Mouse (Mus musculus): ENCODE results near the gene Dcaf10. TPM values are rescaled to one million over a fixed set of nuclear protein-coding genes. Genes with fewer than 3 reads are reported as not detected.

Gene Dcaf10
- total RNA-seq, 2 experiments from 2014 or later: 18.1 to 19.0 TPM

DNA sequence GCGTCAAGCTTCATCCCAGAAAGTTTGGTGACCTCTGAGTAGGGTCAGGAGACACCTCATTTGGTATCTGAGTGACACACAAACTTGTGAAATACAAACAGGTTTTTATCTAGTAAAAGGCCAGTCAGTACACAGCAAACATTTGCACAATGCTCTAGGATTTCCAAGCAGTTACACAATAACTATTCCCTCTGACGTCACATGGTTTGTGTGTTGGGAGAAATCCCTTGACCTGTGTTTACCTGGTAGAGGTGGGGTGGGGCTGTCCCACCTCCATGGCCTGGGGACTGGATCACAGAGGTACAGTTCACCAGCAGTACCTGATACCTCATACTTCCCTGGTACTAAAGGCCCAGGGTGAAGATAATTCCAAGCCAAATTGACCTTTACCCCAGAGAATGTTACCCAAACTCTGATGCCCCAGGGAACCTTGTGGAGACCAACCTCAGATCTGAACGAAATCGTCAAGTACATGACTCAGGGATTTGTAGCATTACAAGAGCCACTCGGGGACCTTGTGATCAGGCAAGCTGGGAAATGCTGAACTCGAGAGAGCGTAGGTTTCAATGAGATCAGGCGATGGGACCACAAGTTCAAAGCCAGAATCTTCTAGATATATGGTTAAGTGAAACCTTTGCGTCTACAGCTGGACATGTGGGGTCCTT lies 71.9 kb downstream of the Dcaf10 start:
- intact Hi-C loops (cut with DNase I): no loop called here
- DNase-seq: no peak

DNA sequence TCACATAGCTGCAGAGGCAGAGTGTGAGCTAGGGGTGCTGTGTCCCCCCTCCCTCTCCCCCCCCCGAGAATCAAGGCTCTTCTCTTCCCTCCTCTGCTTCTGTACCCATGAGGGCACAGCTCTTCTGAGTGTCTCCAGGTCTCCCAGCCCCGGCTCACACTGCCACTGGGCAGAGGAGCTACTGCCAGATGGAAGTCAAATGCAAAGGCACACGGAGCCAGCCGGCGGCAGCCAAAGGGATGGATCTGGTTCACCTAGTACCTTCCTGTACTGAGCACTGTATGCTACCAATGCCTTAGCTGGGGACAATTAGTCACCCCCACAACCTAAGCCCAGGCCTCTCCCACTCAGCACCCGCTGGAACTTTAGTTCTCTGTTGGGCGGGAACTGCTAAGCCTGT lies 74.4 kb downstream of the Dcaf10 start:
- no peak for DNase-seq
- intact Hi-C loops (cut with DNase I): loop anchor here (5.0 kb wide), 1 partner anchor 401 kb away; no protein-coding TSS in a partner anchor

DNA sequence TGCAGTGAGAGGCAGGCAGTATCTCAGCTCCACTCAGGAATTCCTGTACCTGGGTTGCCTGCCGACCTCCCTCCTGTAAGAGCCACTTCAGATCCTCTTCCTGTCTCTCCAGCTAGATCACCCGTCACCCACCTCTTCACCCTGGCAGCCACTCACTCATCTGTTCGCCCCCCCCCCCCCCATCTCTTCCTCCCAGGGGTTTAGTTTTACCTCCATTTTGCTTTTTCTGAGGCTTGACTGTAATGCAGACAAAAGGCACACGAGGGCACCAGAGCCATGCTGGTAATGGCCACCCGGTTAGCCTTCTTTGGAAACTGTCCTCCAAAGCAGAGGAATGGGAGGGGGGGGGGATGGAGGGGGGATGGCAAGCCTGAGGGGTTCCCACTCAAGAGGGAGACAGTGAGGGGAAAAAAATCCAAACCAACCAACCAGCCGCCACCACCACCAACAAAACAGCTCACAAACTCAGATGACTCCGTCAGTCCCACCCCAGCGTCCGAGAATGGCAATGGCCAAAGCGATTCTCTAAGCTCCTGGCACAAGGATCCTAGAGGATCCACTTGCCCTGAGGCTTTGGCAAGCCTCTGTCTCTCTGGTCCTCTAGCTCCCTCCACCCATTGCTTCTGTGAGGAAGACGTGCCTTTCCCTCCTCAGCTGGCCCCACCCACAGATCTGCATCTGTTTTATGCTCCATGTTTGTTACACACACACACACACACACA lies 76.5 kb downstream of the Dcaf10 start:
- intact Hi-C loops (cut with DNase I): loop anchor here (2.0 to 5.0 kb wide), 5 partner anchors 110 to 436 kb away; no protein-coding TSS in a partner anchor
- DNase-seq: peak; percentile 66 to 77

DNA sequence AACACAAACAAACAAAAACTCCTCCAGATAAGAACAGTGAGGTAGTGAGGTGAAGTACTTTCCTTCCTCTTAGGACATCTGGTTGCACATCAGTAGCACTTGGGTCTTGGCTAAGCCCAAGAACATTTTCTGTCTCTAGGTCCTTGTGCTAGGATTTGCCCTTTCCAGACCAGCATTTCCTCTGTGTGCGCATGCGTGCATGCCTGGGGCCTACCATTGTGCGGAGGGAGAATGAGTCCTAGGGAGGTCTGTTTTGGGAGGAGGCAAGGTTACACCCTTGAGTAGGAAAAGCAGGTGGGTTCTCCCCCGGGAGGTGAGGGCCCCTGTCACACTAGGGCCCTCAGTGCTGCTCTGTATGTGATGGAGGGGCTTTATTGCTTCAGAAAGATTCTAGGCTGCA lies 77.2 kb downstream of the Dcaf10 start:
- no peak for DNase-seq
- intact Hi-C loops (cut with DNase I): loop anchor here (1.0 to 5.0 kb wide), 6 partner anchors 110 to 436 kb away; no protein-coding TSS in a partner anchor

DNA sequence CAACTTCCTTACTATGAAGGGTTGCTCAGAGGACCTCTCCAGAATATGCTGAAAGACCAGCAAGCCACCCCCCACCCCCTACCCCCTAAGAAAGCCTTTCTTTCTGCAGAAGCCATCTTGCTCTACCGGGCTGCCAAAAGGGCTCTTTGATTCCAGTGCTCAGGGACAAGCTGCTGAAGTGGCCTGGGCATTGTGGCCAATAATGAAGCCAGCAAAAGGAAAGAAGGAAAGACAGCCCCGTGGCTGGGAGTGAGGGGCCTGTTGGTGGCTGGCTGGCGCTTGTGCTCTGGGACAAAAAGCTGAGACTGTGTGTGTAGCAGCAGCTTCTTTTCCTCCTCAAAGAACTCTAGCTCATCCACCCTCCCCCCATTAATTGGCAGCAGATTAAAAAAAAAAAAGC lies 78.8 kb downstream of the Dcaf10 start:
- DNase-seq: no peak
- intact Hi-C loops (cut with DNase I): loop anchor here (5.0 kb wide), 1 partner anchor 47 kb away; no protein-coding TSS in a partner anchor

DNA sequence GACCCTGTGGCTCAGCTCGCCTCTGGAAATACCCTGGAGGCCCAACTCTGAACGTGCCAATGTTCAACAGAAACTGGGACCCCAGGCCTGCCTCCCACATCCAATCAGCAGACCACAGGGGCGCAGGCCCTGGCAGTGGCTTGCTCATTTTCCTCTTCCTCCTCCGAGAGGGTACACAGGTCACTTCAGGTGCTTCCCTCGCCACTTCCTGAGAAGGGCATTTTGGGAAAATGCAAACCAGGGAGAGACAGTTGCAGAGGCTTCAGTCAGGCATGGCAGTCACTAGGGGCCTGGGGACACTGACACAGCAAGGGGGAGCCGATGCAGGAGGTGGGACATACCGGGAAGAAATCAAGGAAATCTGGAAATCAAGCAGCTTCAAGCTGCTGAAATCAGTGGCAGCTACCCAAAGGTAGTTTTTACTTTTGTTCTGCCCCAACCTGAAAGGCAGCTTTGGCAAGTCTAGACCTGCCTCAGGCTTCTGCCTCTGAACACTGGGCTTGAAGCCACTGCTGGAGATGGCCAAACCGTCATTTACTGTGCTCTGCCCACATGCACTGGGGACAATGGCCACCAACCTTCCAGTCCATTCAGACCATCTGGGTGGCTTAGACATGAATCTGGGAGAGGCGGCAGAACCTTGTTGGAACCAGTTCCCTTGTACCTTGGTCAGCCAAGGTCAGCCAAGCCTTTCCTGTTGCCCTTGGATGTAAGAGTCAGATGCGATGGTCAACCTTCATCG lies 79.8 kb downstream of the Dcaf10 start:
- intact Hi-C loops (cut with DNase I): loop anchor here (5.0 kb wide), 1 partner anchor 46 kb away; no protein-coding TSS in a partner anchor
- DNase-seq: no peak

DNA sequence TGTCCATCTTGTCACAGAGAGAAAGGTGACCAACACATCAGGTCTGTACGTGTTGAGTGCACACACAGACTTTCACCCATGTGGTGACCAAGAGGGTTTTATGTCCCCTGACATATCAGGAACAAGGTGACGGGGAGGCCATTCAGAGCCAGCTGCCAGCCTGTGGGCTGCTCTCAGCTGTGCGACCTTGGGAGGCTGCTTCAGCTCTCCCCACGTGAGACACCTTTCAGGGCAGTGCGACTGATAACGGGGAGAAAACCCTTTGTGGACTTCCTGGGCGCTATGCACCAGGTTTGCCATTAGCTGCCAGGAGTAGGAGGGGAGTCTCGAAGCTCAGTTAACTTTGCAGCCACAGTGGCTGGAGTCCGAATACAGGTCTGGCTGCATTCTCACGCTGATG lies 80.7 kb downstream of the Dcaf10 start:
- intact Hi-C loops (cut with DNase I): loop anchor here (5.0 kb wide), 1 partner anchor 45 kb away; no protein-coding TSS in a partner anchor
- no peak for DNase-seq

DNA sequence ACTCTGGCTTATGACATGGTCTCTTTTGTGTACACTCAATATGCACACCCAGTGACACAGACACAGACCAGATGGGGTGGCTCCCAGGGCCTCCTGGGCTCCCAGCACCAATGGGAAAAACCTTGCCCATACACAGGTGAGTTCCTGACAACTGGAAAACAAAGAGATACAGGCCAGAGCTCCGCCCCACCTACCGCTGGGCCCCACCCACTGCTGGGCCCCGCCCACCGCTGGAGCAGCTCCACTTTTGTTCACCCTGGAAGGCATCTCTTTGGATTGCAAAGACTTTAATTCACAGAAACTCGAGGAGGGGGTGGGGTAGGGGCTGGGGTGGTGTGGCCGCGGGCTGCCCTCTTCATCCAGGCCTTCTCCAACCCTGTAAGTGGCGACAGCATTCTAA lies 81.5 kb downstream of the Dcaf10 start:
- intact Hi-C loops (cut with DNase I): loop anchor here (5.0 kb wide), 1 partner anchor 44 kb away; no protein-coding TSS in a partner anchor
- no peak for DNase-seq

DNA sequence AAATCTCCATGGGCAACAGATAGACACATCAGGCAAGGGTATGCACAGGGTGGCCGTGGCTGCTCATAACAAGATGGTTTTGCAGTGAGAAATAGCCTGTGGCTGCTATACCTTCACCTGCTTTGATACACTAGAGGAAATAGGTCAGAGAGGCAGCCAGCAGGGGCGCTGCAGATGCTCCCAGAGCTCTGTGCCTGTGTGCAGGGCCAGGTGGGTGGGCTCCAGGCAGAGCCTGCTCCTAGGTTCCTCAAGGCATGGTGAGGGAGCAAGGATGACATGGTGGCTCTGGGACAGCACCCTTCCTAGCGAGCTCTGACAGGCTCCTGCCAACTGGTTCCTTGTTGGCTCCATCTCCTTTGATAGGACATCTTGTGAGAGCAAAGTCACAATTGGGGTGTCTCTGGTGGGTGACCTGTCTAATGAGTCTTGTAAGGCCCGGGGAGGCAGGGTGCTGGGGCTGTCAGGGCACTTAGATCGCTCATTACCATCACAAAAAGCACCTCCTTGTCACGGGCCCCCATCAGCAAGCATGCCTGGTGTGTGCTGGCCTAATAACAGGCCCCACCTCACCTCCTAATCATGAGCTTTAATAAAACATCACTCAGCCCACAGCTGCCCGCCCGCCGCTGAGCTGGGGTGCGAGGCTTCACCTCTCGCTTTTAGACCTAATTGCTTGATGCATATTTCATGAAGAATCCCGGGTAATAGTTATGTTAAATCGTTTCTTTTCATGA lies 85.0 kb downstream of the Dcaf10 start:
- intact Hi-C loops (cut with DNase I): no loop called here
- DNase-seq: no peak

Small RNA genes within 50 kb of the gene (microRNA-seq; reads per million reads assigned to microRNA genes)
- gene Gm25692: 0 reads per million in 2 experiments

Other genes with a start within 250 kb of the Dcaf10 start
- 100 to 1,000 TPM; 161 to 183 TPM for gene Tomm5, start 234.0 kb upstream of the Dcaf10 start, total RNA-seq (2021)
- 1 to 10 TPM in 1 of 2 experiments, under 1 TPM in 1; 0.24 to 1.2 TPM for gene Frmpd1, start 157.2 kb upstream of the Dcaf10 start, total RNA-seq (2021)
- gene Trmt10b, start 45.0 kb upstream of the Dcaf10 start, total RNA-seq (2021): 1 to 10 TPM; 4.0 to 5.6 TPM
- 10 to 100 TPM; 12.2 to 13.8 TPM for gene Exosc3, start 631 bp downstream of the Dcaf10 start, total RNA-seq (2021)
- gene Slc25a51, start 66.7 kb downstream of the Dcaf10 start, total RNA-seq (2021): 100 to 1,000 TPM; 130 to 147 TPM
- gene Shb, start 190.4 kb downstream of the Dcaf10 start, total RNA-seq (2021): 10 to 100 TPM; 29.7 to 46.1 TPM

Data from heart, postnatal 14 days (tissue).